Mouse (Mus musculus) megakaryocyte, embryonic 14.5 days (primary cell): ENCODE results near the gene Lpar6.

Source experiments
- FLI1 ChIP-seq: IDR thresholded peaks from 2 replicates; pipeline ENCODE4 v1.6.1; 2012; ENCODE audit warnings: low read length, inconsistent platforms, mixed read lengths
- GATA1 ChIP-seq: IDR thresholded peaks from 3 replicates; pipeline ENCODE4 v1.6.1; 2012; ENCODE audit warnings: mixed read lengths, low read length, inconsistent platforms, borderline replicate concordance

DNA sequence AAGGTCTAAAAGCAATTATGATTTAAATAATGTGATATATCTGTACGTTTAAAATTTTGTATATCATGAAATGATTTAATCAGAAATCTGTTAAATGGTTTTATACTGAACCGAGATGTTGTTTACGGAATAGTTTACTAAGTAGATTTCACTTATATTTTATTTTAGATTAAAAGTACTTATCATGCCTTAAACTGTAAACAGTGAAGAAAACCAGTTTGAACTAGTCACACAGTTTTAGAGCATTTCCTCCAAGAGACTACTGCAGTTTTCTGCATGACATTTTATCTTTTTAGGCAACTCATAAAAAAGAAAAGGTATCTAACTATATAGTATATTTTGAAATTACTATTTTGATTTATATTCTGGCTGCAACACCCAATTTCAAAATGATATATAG is 2.2 kb downstream of the Lpar6 start:
- TF ChIP-seq GATA1 (no peak), FLI1 (no peak)
